Mouse (Mus musculus): ENCODE measurements around the gene Gabarap.
A peak's percentile ranks its signal among the peaks of the same experiment; 100 is the strongest.
"Not testable (repeated sequence)": the region's sequence is repeated elsewhere in the genome, so short reads cannot be mapped to it uniquely, and the experiment has no call there.

The Gabarap gene

GRCm38 (mm10) chr11:70000396-70000898 lies 9.5 kb downstream of the Gabarap start, which contains the start of gene Dvl2:
TSS of gene Dvl2 (plus strand) at chr11:70000595.
- peak; percentile 97 for DNase-seq

- no peak for DNase-seq
Observed at GRCm38 (mm10) chr11:70001159-70001558, 10.2 kb downstream of the Gabarap start.

- no peak for DNase-seq
Observed at GRCm38 (mm10) chr11:70001865-70002264, 10.9 kb downstream of the Gabarap start.

- DNase-seq, result no peak
Observed at GRCm38 (mm10) chr11:70002471-70002870, 11.5 kb downstream of the Gabarap start.

GRCm38 (mm10) chr11:70005521-70005920 lies 14.6 kb downstream of the Gabarap start:
- DNase-seq, result no peak

GRCm38 (mm10) chr11:70010033-70010432 lies 19.1 kb downstream of the Gabarap start:
- DNase-seq, result no peak

- no peak for DNase-seq
Observed at GRCm38 (mm10) chr11:70010548-70010947, 19.6 kb downstream of the Gabarap start.

GRCm38 (mm10) chr11:70010961-70011360 lies 20.0 kb downstream of the Gabarap start:
- DNase-seq, result no peak

GRCm38 (mm10) chr11:70012931-70013330 lies 22.0 kb downstream of the Gabarap start:
- no peak for DNase-seq

GRCm38 (mm10) chr11:70013408-70013807 lies 22.5 kb downstream of the Gabarap start:
- DNase-seq, result no peak

- DNase-seq, result no peak
Observed at GRCm38 (mm10) chr11:70014051-70014450, 23.1 kb downstream of the Gabarap start.

- peak; percentile 92 for DNase-seq
Observed at GRCm38 (mm10) chr11:70014880-70015558, 24.1 kb downstream of the Gabarap start, which contains the start of gene Acadvl. TSS of gene Acadvl (minus strand) at chr11:70015411.

GRCm38 (mm10) chr11:70015677-70016076 lies 24.7 kb downstream of the Gabarap start:
- DNase-seq, result no peak

GRCm38 (mm10) chr11:70016177-70016576 lies 25.2 kb downstream of the Gabarap start:
- not testable (repeated sequence) for DNase-seq

GRCm38 (mm10) chr11:70016669-70017068 lies 25.7 kb downstream of the Gabarap start, which contains the start of gene Dlg4:
TSS of gene Dlg4 (plus strand) at chr11:70016942.
- DNase-seq, result no peak

GRCm38 (mm10) chr11:70017199-70017767 lies 26.3 kb downstream of the Gabarap start:
- DNase-seq, result no peak

- DNase-seq, result peak; percentile 63
Observed at GRCm38 (mm10) chr11:70018131-70018990, 27.4 kb downstream of the Gabarap start.

GRCm38 (mm10) chr11:70019495-70020021 lies 28.6 kb downstream of the Gabarap start:
- DNase-seq, result no peak

- DNase-seq, result peak; percentile 50
Observed at GRCm38 (mm10) chr11:70020022-70020631, 29.2 kb downstream of the Gabarap start.

GRCm38 (mm10) chr11:70020731-70021263 lies 29.9 kb downstream of the Gabarap start:
- peak; percentile 89 for DNase-seq

- peak; percentile 99 for DNase-seq
Observed at GRCm38 (mm10) chr11:70021264-70022132, 30.6 kb downstream of the Gabarap start.
